Mouse (Mus musculus) heart, postnatal 36 days (tissue): ENCODE results near the gene Topbp1. TPM values are rescaled to one million over a fixed set of nuclear protein-coding genes. Genes with fewer than 3 reads are reported as not detected.
"Not testable (repeated sequence)": the region's sequence is repeated elsewhere in the genome, so short reads cannot be mapped to it uniquely, and the experiment has no call there.

Experiments
- DNase-seq, 2 experiments: peaks; one replicate each; pipeline ENCODE4 v3.0.0; 2021 to 2022
- intact Hi-C: fragments of 180-260 bp; cut with DNase I; formaldehyde crosslinking; loops from one replicate; pipeline ENCODE4 v1.15.1; 2025
- total RNA-seq, 2 experiments: library from RNA; stranded (reverse); gene quantifications; 2 replicates each; pipeline ENCODE4 v1.2.3; 2021

Topbp1 gene
- total RNA-seq, 2 experiments from 2014 or later: 9.1 to 13.2 TPM

- no peak for DNase-seq
- intact Hi-C loops: no loop called here
Observed at GRCm38 (mm10) chr9:103347045-103347444, 42.0 kb downstream of the Topbp1 start.

DNA sequence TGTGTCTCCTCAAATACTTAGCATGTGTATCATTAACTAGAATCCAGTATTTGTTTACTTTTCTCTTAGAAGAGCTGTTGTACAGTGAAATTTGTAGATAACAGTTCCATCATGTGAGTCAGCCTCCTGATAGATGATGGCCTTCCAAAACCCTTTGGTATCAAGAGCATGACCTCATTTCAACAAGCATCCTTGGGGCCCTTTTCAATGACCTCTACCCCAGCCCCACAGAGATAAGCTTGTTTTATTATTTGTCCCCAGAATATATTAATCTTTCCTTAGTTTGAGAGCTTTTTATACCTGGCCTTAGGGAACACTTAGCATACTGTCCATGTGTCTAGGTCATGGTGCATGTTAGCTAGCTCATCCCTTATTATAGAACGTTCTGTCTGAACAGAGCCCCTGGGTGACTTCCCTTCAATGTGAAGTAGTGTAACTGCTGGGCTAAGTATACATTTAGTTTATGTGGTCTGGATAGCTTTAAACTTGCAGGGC, 43.0 kb downstream of the Topbp1 start:
- DNase-seq: no peak
- intact Hi-C loops: no loop called here

DNA sequence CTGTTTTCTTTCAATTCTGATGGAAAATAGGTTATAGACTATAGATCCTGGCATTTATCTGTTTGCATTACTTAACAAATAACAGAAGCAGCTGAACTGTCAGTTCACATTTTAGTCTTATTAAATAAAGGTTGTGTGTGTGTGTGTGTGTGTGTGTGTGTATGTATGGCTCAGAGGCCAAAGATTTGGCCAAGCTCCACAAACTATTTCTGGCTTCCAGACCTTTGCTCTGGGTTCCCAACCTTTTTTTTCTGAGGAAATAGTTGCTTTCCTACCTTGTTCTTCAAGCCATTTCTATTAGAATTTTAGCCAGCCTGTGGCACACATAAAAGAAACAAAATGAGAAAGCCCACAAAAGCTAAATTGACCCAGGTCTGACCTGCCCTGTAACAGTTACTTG, 43.8 kb downstream of the Topbp1 start:
- intact Hi-C loops: no loop called here
- DNase-seq: no peak

DNA sequence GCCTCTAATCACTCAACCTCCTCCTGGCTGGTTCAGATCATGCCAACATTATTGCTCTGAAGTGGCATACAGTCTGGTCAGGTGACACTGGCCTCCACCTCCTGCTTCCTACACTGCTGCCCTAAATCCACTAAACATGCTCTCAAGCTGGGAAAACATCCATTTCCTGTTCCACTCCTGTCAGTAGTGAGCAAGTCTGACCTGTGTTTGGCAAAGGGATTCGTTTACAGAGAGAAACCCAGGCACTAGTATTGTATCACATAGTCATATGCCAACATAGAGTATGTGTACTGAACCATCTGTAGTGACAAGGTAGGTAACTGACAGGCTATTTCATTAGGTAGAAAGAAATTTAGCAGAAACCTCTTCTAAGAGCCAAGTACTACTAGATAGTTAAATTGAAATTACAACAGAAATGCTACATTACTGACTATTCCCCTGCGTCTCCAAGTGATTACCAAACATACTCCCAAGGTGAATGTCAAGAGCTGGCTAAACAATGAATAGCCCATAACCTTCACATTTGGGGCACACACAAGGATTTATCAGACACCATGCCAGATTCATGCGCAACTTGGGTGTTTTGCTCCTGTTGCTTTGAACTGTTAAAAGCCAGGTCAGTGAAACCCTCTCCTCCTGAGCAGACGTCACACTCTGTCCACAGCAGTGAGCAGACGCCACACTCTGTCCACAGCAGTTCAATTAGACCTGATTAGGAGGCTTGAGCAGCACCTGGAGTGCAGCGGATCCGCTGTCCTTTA, 48.7 kb downstream of the Topbp1 start:
- intact Hi-C loops, DNase-seq: not testable (repeated sequence)

DNA sequence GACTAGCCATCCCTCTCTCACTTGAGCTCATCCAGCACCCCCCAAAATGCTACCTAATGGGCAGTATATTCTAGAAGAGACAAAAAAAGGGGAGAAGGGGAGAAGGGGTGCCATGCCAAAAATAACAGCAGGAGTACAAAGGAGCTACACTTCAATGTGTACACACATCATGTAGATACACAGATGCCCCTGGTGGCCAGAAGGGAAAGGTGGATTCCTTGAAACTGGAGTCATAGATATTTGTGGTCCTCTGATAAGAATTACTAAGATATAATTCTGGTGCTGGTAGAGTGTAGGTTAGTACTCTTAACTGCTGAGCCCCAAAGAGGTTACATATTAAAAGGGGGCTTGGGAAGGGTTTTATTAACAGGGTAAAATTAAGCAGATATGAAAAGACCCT, 52.9 kb downstream of the Topbp1 start:
- no peak for DNase-seq
- intact Hi-C loops: no loop called here

- no peak for DNase-seq
- intact Hi-C loops: no loop called here
Observed at GRCm38 (mm10) chr9:103358545-103358944, 53.5 kb downstream of the Topbp1 start.

GRCm38 (mm10) chr9:103360642-103361041, 55.6 kb downstream of the Topbp1 start:
- intact Hi-C loops: loop anchor here (10.0 kb wide), 1 partner anchor 904 kb away; the partner anchor contains the start of gene Dnajc13
- DNase-seq: no peak

GRCm38 (mm10) chr9:103363088-103363487, 58.1 kb downstream of the Topbp1 start:
- intact Hi-C loops: loop anchor here (10.0 kb wide), 1 partner anchor 902 kb away; the partner anchor contains the start of gene Dnajc13
- no peak for DNase-seq

GRCm38 (mm10) chr9:103363730-103364417, 58.9 kb downstream of the Topbp1 start:
- DNase-seq: peak; percentile 14 to 19
- intact Hi-C loops: loop anchor here (10.0 kb wide), 1 partner anchor 901 kb away; the partner anchor contains the start of gene Dnajc13

DNA sequence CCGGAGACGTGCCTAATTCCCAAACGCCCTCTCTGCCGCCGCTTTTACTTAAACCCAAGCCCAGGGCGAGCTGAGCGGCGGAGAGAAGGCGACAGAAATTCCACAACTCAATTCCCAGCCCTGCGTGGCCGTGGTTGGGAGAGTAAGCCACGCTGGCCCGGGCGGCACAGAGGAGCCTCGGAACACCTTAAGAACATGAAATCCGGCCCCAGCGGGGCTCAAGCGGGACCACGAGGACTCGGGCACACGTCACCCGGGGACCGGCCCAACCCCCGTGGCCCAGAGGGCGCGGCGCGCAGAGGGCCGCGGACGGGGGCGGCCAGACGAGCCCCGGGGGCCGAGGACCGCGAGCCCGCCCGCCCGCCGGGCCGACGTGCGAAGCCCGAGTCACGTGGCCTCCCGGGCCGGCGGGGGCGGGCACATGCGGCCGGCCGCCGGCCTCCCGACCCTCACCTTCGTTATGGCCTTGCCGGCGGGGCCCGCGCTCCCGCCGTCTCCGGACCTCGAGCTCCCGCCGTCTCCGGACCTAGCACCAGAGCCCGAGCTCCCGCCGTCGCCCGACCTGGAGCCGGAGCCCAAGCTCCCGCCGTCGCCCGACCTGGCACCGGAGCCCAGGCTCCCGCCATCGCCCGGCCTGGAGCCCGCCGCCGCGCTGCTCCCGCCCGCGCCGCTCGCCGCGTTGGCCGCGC, 59.7 kb downstream of the Topbp1 start:
- DNase-seq: peak; percentile 68 to 79
- intact Hi-C loops: loop anchor here (5.0 to 10.0 kb wide), 3 partner anchors 162 to 900 kb away; partner anchors contain the start of genes Dnajc13, Nphp3 and Srprb

- DNase-seq: peak; percentile 96
- intact Hi-C loops: loop anchor here (2.0 to 10.0 kb wide), 4 partner anchors 61 to 899 kb away; partner anchors contain the start of genes 1300017J02Rik, Dnajc13, Nphp3 and Srprb
Observed at GRCm38 (mm10) chr9:103365290-103366247, 60.6 kb downstream of the Topbp1 start, which contains the start of gene Cdv3. TSS of gene Cdv3 (minus strand) at chr9:103365840.

DNA sequence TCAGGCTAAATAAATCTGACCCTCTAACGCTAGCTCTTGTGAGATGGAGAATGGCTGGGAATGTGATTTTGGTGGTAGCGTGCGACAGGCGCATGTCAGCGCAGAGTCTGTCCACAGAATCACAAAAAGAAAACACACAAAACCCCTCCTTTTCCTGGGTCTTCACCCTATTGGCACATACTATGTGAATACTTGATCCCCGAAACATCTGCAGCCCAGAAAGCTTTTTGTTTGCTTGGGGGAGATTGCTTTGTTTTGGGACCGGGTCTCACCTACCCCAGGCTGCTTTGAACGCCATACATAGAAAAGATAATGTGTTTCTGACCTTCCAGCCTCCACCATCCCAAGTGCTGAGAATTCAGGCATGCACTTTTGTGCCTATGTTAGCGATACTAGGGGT, 61.3 kb downstream of the Topbp1 start:
- DNase-seq: no peak
- intact Hi-C loops: loop anchor here (2.0 to 10.0 kb wide), 4 partner anchors 62 to 898 kb away; partner anchors contain the start of genes 1300017J02Rik, Dnajc13, Nphp3 and Srprb

DNA sequence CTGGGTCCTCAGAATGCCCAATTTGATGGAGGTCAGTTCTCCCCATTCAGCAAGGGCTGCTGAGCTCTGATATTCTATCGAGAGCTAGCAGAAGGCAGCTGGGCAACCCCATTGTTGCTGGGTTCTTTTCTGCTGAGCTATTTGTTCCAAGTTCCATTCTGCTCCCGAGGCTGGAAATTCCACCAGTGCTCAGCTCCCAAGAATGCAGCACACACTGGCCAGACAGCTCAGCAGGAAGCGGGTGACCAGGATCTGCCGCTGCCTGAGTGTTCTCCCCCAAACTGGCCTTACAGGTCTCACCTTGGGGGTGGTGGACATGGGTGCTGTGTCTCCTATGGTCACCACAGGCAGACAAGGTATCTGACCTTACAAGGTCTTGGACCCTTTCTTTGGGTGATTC, 64.9 kb downstream of the Topbp1 start:
- intact Hi-C loops: loop anchor here (5.0 to 10.0 kb wide), 3 partner anchors 168 to 895 kb away; partner anchors contain the start of genes Dnajc13, Nphp3 and Srprb
- no peak for DNase-seq

DNA sequence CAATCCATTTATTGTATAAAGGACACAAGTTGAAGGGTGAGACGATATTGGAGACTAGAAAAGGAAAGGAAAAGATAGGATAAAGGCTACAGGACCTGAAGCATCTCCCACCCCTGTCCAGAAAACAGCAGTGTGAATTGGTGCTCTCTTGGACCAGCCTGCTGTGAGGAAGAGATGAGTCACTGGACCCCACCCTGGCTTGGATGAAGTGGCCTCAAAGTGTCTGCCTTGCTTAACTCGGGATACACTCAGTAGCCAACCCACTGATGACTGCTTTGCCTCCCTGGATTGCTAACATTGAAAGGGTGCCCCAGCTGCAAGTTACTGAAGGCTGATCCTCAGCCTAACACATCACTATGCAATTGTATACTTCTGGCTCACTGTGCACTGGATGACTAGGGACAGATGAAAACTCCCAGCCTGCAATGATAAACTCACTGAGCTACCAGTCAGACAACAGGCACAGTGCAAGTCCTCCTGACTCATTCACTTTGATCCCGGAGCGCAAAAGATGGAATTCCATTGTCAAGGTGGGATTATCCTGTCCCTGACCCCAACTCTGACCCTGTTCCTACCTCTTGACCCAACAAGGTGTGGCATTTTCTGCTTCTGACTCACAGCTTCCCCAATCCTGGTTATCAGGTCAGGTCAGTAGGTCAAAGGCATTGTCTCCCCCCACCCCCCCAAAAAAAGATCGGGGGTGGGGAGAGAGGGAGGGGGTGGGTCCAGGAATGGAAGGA, 67.4 kb downstream of the Topbp1 start:
- intact Hi-C loops: no loop called here
- no peak for DNase-seq

GRCm38 (mm10) chr9:103376346-103377320, 71.6 kb downstream of the Topbp1 start:
- intact Hi-C loops: no loop called here
- DNase-seq: no peak

GRCm38 (mm10) chr9:103378686-103379085, 73.7 kb downstream of the Topbp1 start:
- no peak for DNase-seq
- intact Hi-C loops: no loop called here

DNA sequence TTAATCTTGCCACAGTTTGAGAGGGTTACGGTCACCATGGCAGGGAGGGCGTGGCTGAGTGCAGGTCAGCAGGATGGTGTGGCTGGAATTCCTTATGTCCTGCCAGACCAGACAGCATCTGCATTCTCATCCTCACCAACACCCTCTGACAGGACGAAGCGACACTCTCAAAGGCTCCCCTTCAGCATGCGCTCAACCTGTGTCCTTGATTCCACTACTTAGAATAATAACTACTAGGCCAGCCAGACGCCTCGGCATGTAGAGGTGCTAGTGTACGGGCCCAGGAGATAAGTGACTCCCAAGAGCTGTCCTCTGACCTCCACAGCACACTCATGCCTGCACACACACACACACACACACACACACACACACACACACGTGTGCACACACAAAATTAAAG, 74.2 kb downstream of the Topbp1 start:
- no peak for DNase-seq
- intact Hi-C loops: no loop called here
